Mouse (Mus musculus) ES-Bruce4 (cell line): ENCODE measurements around the gene Cbarp.

Source experiments
- CTCF ChIP-seq: IDR thresholded peaks from one replicate; pipeline ENCODE4 v1.8.1; 2011; ENCODE audit warnings: low read depth, low read length
- EP300 ChIP-seq: IDR thresholded peaks from 2 replicates; pipeline ENCODE4 v1.6.1; 2011; ENCODE audit warnings: low read depth, low read length; ENCODE audit not compliant: insufficient read depth
- POLR2A ChIP-seq: IDR thresholded peaks from one replicate; pipeline ENCODE4 v1.8.1; 2011; ENCODE audit warnings: low read length; ENCODE audit not compliant: insufficient read depth

DNA sequence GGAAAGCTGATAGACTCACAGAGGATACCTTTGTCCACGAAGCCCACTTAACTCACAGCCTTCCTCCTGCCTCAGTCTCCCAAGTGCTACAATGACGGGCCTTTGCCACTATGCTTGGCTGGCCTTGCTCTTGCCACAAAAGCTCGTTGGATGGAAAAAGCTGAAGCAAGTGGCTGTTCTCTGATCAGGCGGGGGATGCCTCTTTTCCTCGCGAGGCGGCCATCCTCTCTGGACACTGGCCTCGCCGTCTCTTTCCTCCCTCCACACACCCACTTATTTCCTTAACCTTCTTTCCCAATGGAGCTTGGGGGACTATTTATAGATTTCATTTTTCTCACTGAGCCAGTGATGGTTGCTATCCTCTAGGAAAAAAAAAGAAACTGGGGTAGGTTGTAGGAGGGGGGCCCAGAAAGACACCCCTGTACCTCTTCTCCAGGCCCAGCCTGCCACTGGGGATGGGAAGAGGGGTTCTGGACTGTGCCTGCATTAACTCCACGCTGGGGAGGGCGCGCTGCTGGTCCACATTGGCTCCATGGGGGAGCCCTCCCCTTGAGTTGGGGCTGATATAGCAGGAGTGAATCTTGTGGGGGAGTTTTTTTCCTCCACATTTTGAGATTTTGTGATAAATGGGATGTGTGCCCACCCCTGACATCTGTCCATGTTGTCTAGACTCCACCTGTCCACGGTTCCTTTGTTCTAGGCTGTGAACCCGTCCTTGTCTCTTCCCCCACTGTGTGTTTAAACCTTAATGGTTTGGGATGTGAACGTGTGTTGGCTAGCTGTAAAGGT lies 16.7 kb upstream of the Cbarp start:
- TF ChIP-seq EP300, result no peak
- TF ChIP-seq CTCF, result no peak
- TF ChIP-seq POLR2A, result no peak
